Mouse (Mus musculus): ENCODE results near the gene Tada2a. TPM values are rescaled to one million over a fixed set of nuclear protein-coding genes. Genes with fewer than 3 reads are reported as not detected.

Tada2a gene
- total RNA-seq, 2 experiments from 2014 or later = 27.0 to 34.6 TPM

GRCm38 (mm10) chr11:84116221-84116620, 13.2 kb downstream of the Tada2a start:
- no peak for DNase-seq (ENCODE audit: extremely low spot score in 1 of 2, low spot score in 1 of 2)

DNA sequence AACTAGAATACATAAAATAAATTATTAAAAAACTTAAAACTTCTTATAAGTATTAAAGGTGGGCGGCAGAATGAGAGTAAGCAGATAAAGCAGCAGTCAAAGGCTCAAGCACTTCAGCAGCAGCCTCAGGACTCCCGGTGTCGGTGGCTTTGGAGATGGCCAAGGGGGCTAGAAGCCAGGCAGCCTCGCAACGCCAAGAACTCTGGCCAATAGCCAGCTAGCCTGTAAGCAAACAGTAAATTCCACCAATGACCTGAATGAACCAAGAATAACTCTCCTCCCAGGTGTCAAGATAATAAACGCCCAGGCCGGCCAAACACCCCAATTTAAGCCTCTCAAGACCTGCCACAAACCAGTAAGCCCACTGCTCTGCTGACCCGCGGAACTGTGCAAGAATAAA, 13.8 kb downstream of the Tada2a start:
- DNase-seq (ENCODE audit: extremely low spot score in 1 of 2, low spot score in 1 of 2) = no peak

- DNase-seq (ENCODE audit: extremely low spot score in 1 of 2, low spot score in 1 of 2) = no peak
These were observed 15.8 kb downstream of the Tada2a start for GRCm38 (mm10) chr11:84113623-84114022.

- DNase-seq (ENCODE audit: extremely low spot score in 1 of 2, low spot score in 1 of 2) = no peak
These were observed 22.3 kb downstream of the Tada2a start for GRCm38 (mm10) chr11:84107137-84107536.

GRCm38 (mm10) chr11:84104036-84104435, 25.4 kb downstream of the Tada2a start:
- DNase-seq (ENCODE audit: extremely low spot score in 1 of 2, low spot score in 1 of 2) = no peak

DNA sequence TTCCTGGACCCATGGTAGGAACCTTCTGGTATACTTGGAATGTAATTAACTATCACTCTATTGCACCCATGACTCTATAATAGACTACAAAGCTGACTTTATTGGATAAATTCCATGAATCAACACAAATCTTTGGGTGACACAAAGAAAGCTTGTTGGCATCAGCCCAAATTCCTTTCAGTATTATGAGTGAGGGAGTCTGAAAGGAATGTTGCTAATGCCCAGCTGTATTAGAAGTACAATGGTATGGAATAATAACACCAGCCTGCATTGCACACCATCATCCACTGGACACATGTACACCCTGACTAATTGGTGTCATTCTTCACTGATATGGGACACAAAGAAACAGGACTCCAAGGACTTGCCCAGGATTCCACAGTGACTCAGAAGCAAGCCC, 28.2 kb downstream of the Tada2a start:
- no peak for DNase-seq (ENCODE audit: extremely low spot score in 1 of 2, low spot score in 1 of 2)

DNA sequence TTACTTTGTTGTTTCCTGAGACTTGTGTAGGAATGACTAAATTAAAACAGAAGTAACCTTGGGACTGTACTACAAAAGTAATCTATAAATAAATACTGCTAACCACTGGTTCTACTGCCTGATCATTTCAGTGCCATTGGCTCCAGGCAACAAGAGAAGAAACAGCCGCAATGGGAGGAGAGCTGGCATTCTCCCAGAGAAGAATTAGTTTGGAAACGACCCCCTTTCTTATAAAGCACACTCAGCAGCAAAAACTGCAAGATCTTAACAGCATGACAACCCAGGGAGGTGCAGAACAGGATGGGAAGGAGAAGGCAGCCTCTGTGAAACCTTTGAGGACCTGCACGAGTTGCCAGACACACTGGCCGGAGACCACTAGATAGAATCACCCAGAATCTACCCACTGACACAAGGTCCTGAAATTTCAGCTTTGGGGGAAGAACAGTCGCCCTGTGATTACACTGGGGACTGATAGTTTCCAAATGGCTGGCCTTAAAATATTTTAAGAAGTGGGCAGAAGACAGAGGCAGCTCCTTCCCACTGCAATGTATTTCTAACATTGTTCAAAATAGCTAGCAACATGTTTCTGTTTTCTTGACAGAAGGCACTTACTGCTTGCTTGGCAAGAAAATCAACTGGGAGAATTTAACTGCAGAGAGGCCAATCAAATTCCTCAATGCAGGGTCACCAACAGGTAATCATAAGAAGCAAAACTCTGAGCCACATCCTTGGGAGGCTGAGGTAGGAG, 32.0 kb downstream of the Tada2a start:
- no peak for DNase-seq (ENCODE audit: extremely low spot score in 1 of 2, low spot score in 1 of 2)

DNA sequence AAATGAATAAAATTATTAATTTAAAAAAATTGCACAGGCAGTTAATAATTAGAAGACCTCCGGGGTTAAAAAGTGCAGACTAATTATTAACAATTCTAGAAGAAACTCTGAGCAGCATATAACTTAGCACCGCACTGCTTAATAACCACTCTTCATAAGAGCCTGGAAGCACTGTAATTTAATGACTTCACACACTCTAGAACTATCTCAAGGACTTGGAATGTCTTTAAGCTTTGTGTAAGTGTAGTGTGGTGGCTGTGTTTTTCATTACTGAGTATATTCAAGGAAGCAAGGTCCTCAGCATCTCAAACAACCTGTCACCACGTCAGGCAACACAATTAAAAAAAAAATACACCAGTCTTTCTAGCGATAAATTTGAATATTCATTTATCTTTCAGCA, 34.3 kb downstream of the Tada2a start:
- no peak for DNase-seq (ENCODE audit: extremely low spot score in 1 of 2, low spot score in 1 of 2)

GRCm38 (mm10) chr11:84090572-84090971, 38.8 kb downstream of the Tada2a start:
- DNase-seq (ENCODE audit: extremely low spot score in 1 of 2, low spot score in 1 of 2) = no peak

DNA sequence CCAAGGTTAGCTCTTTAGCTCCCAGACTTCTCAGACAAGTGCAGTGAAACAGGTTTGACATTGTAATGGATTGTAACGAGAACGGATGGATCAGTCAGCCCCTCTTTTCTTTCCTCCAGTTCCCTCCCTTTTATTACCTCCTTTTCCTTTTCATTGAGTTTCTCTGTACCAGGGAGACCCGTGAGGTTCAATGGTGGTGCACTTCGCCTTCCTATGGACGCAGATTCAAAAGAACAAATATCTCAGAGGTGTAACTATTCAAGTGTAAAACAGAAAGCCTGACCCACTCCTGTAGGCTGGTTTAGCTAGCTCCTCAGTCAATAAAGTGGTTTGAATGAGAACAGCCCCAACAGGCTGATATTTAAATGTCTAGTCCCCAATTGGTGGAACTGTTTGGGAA, 47.5 kb downstream of the Tada2a start:
- no peak for DNase-seq (ENCODE audit: extremely low spot score in 1 of 2, low spot score in 1 of 2)

- no peak for DNase-seq (ENCODE audit: extremely low spot score in 1 of 2, low spot score in 1 of 2)
These were observed 49.1 kb downstream of the Tada2a start for GRCm38 (mm10) chr11:84080327-84080726.

DNA sequence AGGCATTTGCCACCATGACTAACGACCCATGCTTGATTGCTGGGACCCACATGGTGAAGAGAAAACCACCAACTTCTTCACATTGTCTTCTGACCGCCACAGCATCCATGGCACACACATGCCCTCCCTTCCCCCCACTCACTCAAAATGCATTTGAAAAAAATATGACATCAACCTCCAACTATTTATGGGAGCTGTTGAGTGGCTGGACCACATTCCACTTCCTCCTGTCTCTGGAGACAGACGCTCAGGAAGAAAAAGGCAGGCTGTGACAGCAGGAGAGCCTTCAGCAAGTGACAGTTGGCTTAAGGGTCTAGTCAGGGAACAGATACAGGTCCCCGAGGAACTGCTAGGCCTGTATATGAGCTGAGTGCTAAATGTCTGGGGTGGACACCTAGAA, 49.5 kb downstream of the Tada2a start:
- DNase-seq (ENCODE audit: extremely low spot score in 1 of 2, low spot score in 1 of 2) = no peak

- no peak for DNase-seq (ENCODE audit: extremely low spot score in 1 of 2, low spot score in 1 of 2)
These were observed 50.0 kb downstream of the Tada2a start for GRCm38 (mm10) chr11:84079361-84079760.

- no peak for DNase-seq (ENCODE audit: extremely low spot score in 1 of 2, low spot score in 1 of 2)
These were observed 50.8 kb downstream of the Tada2a start for GRCm38 (mm10) chr11:84078601-84079000.

GRCm38 (mm10) chr11:84077008-84077407, 52.4 kb downstream of the Tada2a start:
- DNase-seq (ENCODE audit: extremely low spot score in 1 of 2, low spot score in 1 of 2) = no peak

DNA sequence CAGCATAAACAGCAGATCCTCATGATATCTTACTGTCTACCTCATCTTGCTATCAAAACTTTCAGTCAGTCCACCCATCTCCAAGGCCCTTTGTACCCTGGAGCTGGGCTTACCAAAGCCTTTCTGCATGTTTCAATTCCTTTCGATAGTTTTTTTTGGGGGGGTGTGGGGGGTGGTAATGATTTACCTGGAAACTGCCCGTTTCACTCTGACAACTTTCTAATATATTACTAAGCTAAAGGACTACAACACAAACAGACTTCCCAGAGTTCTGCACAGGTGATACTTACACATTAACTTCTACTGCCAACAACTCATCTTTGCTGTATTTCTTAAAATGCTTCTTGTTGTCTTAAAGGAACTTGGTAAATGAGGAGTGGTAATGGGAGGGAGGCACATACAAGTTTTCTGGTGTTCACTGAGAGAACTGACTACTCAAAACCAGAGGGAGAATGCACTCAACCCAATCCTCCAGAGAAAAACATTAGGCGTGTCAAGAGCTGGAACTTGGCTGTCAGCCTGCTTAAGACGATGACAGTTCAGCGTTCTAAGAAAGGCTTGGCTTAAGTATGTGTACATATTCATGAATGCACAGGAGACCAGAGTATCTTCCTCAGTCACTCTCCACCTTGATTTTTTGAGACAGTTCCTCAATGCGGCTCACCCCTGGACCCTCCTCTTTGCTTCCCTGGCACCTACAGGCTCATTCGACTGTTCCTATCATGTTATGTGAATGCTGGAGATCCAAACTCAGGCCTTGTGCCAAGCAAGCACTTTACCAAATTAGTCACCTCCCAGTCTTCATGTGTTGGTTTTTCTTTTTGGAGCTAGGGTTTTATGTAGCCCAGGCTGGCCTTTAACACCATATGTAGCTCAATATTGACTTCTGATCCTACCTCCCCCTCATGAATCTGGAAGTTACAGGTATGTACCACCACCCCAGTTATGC, 55.3 kb downstream of the Tada2a start:
- no peak for DNase-seq (ENCODE audit: extremely low spot score in 1 of 2, low spot score in 1 of 2)

- no peak for DNase-seq (ENCODE audit: extremely low spot score in 1 of 2, low spot score in 1 of 2)
These were observed 56.3 kb downstream of the Tada2a start for GRCm38 (mm10) chr11:84072904-84073651.

- no peak for DNase-seq (ENCODE audit: extremely low spot score in 1 of 2, low spot score in 1 of 2)
These were observed 60.4 kb downstream of the Tada2a start, which contains the start of gene Dusp14 for GRCm38 (mm10) chr11:84069034-84069370. TSS of gene Dusp14 (minus strand) at chr11:84069261.

- peak; percentile 56 to 57 for DNase-seq (ENCODE audit: extremely low spot score in 1 of 2, low spot score in 1 of 2)
These were observed 61.0 kb downstream of the Tada2a start for GRCm38 (mm10) chr11:84068191-84069033.

DNA sequence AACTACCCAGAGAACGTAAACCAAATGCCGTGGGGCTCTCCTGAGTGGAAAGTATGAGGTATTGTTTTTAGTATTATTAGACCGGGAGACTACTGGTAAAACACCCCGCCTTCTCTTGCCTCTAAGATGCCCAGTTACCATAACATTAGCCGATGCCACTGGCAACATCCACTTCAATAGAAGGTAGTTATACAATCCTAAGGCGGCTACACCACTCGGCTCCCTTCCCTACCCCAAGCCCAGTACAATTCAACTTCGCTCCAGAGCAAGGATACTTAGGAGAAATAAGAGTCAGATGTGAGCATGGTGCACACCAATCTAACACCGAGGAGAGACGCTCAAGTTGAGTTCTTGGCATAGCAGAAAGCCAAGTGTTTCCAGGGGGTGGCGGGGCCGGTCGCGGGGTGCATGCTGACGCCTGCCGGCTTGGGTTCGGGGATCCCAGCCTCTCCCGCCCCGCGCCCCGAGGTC, 61.6 kb downstream of the Tada2a start:
- no peak for DNase-seq (ENCODE audit: extremely low spot score in 1 of 2, low spot score in 1 of 2)
